Mouse (Mus musculus): Measurements from ENCODE around the gene H2-Ob.

DNA sequence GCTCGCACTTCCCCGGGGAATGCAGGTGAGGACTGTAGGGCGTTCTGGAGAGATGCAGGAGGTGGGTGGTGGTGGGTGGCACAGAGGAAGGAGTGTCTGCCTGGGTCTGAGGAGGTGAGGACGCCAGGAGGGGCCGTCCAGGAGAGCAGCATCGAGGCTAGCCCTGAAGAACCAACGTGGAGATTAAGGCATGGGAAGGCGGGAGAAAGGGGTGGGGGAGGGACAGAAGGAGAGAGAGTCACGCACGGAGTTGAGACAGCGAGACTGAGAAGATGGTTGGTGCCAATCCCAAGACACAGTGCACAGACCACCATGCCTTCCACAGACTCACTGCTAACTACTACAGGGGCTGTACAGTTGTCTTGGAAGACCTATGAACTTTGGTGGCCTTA is 40.2 kb upstream of the H2-Ob start:
- TF ChIP-seq CTCF (IDR thresholded peaks at IDR 0.05; ENCODE audit: insufficient read depth, low read depth, low read length): no peak
- no peak for TF ChIP-seq POLR2A (IDR thresholded peaks at IDR 0.05; ENCODE audit: insufficient read depth, low read depth, low read length)

All from olfactory bulb, adult 2 months (tissue).